Mouse (Mus musculus) kidney, adult 9 months (tissue): ENCODE results near the gene Ppm1e.

Experiments used
- DNase-seq: peaks from one replicate; pipeline ENCODE4 v3.0.0; 2022

Ppm1e gene

DNA sequence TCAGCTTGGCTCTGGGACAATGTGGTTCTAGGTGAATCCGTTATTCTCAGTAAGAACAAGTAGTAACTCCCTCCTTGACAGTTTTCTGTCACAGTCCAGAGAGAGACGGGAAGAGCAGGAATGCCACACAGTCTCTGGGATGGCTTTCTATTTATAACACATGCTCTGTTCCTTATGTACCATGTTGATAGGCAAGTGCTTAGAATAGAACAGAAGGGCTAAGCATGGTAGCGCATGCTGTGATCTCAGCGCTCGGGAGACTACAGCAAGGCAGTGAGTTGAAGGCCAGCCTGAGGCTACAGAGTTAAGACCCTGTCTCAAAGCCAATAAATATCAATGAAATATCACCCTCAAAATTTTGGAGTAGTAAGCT lies 111.3 kb downstream of the Ppm1e start:
- DNase-seq, result no peak

DNA sequence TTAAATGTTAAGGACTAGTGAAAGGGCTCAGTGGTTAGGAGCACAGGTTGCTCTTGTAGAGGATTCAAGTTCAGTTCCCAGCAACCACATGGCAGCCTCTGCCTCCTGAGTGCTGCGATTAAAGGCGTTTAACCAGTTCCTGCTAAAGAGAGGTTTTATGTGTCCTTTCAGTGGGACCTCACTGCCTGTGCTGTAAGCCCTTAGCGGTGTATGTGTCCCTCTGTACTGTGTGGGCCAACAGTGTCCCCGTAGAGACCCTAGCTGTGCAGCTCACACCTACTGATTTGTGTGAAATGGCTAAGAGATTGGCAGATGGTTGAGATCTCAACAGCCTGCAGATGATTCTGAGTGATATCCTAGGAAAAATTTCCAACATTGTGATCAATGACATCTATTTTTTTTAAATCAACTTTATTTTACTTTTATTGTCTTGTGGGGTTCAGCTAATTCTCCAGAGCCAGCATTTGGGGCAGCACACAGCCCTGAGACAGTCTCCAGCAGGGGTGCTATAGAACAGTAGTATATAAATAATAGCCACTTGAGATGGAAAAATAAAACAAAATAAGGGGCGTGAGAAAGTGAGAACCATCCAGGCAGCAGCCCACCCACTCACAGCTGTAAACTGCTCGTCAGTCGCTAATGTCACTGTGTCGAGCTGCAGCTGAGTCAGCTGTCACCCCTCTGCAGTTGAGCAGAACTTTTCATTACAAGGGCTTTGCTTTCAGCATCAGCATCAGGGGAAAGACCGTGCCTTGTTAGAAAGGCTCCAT lies 111.9 kb downstream of the Ppm1e start:
- DNase-seq, result no peak

GRCm38 (mm10) chr11:87246107-87246651 lies 112.6 kb downstream of the Ppm1e start:
- DNase-seq, result no peak

GRCm38 (mm10) chr11:87245171-87245840 lies 113.5 kb downstream of the Ppm1e start:
- DNase-seq, result no peak

DNA sequence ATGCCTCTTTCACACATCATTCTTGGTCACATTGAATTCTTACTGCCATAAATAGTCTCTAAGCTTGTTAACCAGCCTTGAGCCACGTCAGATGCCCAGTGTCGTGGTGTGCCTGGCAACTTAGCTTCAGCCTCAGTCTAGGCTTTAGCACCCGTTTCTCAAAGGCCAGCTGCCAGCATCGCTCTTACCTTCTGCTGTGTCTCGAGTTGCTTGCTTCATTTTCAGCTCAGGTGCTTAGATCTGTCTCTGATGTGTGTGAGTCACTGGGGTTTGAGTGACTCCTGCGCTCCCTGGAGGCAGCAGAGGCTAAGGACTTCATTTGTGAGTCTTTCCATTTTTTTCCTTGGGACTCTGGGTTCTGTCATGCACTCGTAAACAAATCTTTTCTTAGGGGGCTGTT lies 117.6 kb downstream of the Ppm1e start:
- DNase-seq, result no peak

GRCm38 (mm10) chr11:87240833-87241215 lies 118.0 kb downstream of the Ppm1e start:
- DNase-seq, result no peak

- DNase-seq, result peak; percentile 39
Observed at GRCm38 (mm10) chr11:87240141-87240832, 118.5 kb downstream of the Ppm1e start.

DNA sequence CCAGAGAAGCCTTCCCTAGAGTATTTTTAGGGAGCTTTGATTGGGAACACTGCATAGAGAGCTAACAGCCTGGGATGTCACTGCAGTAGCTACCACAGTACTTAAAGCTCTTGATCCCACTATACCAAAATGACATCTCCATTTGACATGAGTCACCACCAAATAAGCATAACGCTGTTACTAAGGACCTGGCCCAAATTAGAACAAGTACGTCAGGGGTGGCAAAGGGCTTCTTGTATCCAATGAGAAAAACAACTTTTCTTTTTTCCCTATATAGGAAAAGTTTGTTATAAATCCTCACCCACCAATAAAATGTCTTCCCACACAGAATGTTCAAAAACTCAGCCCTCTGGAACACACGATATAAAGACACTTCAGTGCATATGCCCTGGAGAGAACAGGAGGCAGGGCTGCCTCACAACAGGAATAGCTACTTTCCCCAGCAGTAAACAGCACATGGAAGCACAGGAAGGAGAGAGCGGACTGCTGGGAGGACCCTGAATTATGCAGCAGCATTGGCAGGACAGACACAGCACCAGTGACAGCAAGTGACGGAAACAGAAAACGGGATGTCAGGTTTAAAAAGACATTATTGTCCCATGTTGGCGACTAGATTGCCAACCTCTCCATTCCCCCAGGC lies 119.8 kb downstream of the Ppm1e start:
- no peak for DNase-seq

DNA sequence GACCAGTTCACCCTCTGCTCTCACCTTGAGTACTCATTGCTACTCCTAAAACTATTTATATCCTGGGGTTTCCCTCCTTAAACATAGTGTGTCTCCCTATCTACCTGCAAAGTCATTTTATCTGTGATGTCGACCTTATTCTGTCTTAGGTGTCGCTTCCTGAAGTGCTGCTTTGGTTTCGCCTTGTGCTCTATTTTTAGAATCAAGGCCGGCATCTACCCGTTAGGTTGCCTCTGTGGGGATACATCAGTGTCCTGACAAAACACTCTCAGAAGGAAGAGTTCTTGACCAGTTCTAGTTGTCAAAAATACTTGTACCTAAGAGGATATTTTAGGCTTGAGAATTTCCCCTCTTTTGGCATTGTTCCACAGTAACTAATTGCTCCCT lies 123.3 kb downstream of the Ppm1e start:
- no peak for DNase-seq

DNA sequence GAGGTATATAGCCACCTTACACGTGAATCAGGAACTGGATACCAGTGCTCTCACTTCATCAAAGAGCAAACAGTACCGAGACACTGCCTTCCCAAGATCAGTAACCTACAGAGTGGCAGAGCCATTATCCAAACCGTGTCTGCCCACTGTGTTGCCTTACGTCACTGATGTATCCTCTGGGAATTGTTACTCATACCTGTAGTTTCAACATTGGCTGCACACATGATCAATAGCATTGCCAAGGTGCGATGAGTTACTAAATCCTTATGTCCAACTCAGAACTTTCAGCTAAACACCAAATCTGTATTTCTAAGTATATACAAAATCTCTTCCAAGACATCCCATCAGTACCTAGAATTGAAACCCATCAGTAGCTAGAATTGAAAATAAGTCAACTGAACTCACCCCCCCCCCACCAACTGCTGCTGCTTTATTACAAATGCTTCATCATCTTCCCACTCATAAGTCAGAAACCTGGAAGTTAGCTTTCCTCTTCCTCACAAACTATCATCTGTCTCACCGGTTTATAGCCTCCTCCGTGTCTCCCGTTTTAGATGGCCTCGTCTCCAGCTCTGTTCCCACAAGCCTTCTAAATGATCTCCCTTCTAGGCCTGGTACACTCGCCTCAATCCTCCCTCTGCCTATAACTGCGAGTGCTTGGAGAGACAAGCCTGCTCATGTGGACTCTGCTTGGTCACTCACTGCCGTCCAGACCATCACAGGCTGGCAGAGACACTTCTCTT lies 123.9 kb downstream of the Ppm1e start:
- DNase-seq, result no peak

- no peak for DNase-seq
Observed at GRCm38 (mm10) chr11:87233377-87233776, 125.4 kb downstream of the Ppm1e start.

- no peak for DNase-seq
Observed at GRCm38 (mm10) chr11:87227056-87227455, 131.8 kb downstream of the Ppm1e start.

DNA sequence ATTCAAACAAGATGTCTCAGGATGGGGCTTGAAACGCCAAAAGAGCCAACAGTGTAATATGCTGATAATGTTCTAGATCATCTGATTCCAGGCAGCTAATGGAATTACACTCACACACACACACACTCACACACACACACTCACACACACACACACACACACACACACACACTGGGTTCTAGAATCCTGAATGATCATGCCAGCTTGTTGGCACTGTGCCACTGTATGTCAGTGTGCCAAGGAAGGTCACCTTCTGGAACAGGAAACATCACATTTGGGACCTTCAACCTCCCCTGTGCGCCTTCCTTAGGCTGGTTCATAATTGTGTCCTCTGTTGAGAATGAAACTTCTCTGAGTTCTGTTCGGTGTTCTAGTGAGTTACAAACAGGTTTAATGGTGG lies 136.1 kb downstream of the Ppm1e start:
- DNase-seq, result peak; percentile 24

DNA sequence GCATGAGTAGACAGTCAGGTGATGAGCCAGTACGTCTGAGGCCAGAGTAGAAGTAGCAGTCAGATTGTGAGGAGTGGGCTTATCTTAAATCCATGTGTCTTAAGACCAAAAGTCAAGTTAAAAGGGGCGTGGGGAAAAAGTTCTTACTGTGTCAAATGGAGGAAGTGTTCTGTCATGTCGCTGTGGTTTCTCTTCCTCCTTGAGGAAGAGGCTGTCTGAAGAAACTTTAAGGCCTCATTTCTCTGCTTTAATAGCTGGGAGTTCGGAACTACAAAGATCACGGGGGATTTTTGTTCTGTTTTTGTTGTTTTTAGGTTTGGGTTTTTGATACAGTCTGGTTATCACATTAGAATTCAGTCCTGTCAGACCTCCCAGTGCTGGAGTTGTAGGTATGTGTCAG lies 146.5 kb downstream of the Ppm1e start:
- DNase-seq, result no peak
